In genomic region chr5:142242597-142242996, GRCm38 (mm10) we compare ENCODE assay signal across 23 mouse cellular contexts.
DNase-seq lines count a peak whose midpoint lies in the region; ATAC-seq and TF ChIP-seq lines count a peak whose summit lies in the region.
"Had no signal": no experiment of that assay in that cellular context is flagged by ENCODE, and none has a peak within 500 bp of the region (broad histone marks: within the 10 kb centered on the region; RNA-seq: fewer than 3 reads in every experiment).

No protein-coding gene starts in this region.

- ATAC-seq in kidney, postnatal 0 days (replicated peaks; ENCODE audit: low FRiP score, low read depth): no peak
- ATAC-seq: forebrain, embryonic 14.5 days; midbrain, embryonic 13.5 days had no signal

- no peak overlapping the region for H3K9ac ChIP-seq in kidney, postnatal 0 days (ENCODE audit: low read depth, low read length)
- H3K9ac ChIP-seq: embryonic facial prominence, embryonic 15.5 days; liver, embryonic 13.5 days; lung, embryonic 15.5 days; midbrain, embryonic 13.5 days; neural tube, embryonic 12.5 days had no signal

- H3K9me3 ChIP-seq in kidney, postnatal 0 days (replicated peaks; ENCODE audit: low read length): no peaks in the 10 kb centered on the region
- H3K9me3 ChIP-seq: neural tube, embryonic 12.5 days had no signal

- TF ChIP-seq CTCF in kidney, postnatal 0 days (IDR thresholded peaks at IDR 0.05; ENCODE audit: low read depth): peak; percentile 47

- peak; percentile 57 for DNase-seq in cerebellum, postnatal 10 days
- no peak for DNase-seq in cerebellum, adult 11-12 months
- DNase-seq in kidney, postnatal 0 days (ENCODE audit: low spot score): no peak
- no peak for DNase-seq in kidney, postnatal 25 days
- peak; percentile 19 for DNase-seq in retina, embryonic 14.5 days (ENCODE audit: low spot score)
- no peak for DNase-seq in retina, postnatal 1 day
- no peak for DNase-seq in spleen, postnatal 36 days (ENCODE audit: low spot score in 2 of 2)
- DNase-seq: adrenal gland, adult 8-10 months; cerebellum, adult 11 months; gastrocnemius, adult 2 months; kidney, adult 2 months; kidney, postnatal 10 days; liver, embryonic 13.5 days; lung, postnatal 36 days; right cerebral cortex, adult 18-20 months; thymus, adult 2 months had no signal

- no peaks in the 10 kb centered on the region for H3K36me3 ChIP-seq in kidney, postnatal 0 days (ENCODE audit: insufficient read depth, low read length)
- H3K36me3 ChIP-seq: embryonic facial prominence, embryonic 15.5 days; hindbrain, embryonic 10.5 days; liver, embryonic 13.5 days; lung, embryonic 15.5 days; midbrain, embryonic 13.5 days; neural tube, embryonic 12.5 days had no signal

- no peak overlapping the region for H3K27ac ChIP-seq in kidney, postnatal 0 days
- H3K27ac ChIP-seq: embryonic facial prominence, embryonic 15.5 days; gastrocnemius, adult 2 months; liver, embryonic 13.5 days; lung, embryonic 15.5 days; midbrain, embryonic 13.5 days; neural tube, embryonic 12.5 days had no signal

- no peaks in the 10 kb centered on the region for H3K27me3 ChIP-seq in kidney, postnatal 0 days (ENCODE audit: insufficient read depth, low read length)
- H3K27me3 ChIP-seq: embryonic facial prominence, embryonic 15.5 days; liver, embryonic 13.5 days; lung, embryonic 15.5 days; megakaryocyte, embryonic 14.5 days; midbrain, embryonic 13.5 days; neural tube, embryonic 12.5 days had no signal

- H3K4me1 ChIP-seq in kidney, postnatal 0 days (replicated peaks; ENCODE audit: insufficient read depth, low read length): no peaks in the 10 kb centered on the region
- H3K4me1 ChIP-seq: embryonic facial prominence, embryonic 15.5 days; hindbrain, embryonic 10.5 days; liver, embryonic 13.5 days; lung, embryonic 15.5 days; megakaryocyte, embryonic 14.5 days; midbrain, embryonic 13.5 days; neural tube, embryonic 12.5 days had no signal

- 42% methylated on average over 3 of the region's 3 CpGs for WGBS in kidney, postnatal 0 days

- no peak overlapping the region for H3K4me3 ChIP-seq in kidney, postnatal 0 days (replicated peaks; ENCODE audit: low read depth, low read length)
- H3K4me3 ChIP-seq: embryonic facial prominence, embryonic 15.5 days; gastrocnemius, adult 2 months; hindbrain, embryonic 10.5 days; liver, embryonic 13.5 days; lung, embryonic 15.5 days; megakaryocyte, embryonic 14.5 days; midbrain, embryonic 13.5 days; neural tube, embryonic 12.5 days had no signal

- H3K4me2 ChIP-seq in kidney, postnatal 0 days (ENCODE audit: low read length): no peak overlapping the region
- H3K4me2 ChIP-seq: embryonic facial prominence, embryonic 15.5 days; liver, embryonic 13.5 days; lung, embryonic 15.5 days; midbrain, embryonic 13.5 days; neural tube, embryonic 12.5 days had no signal

Comparison
In these comparisons a context has a peak if more than half of its experiments do, and no peak if none do; other contexts are left out.
1. DNase-seq: peak in cerebellum, postnatal 10 days (2 of 2) and retina, embryonic 14.5 days (single experiment); none in cerebellum, adult 11-12 months (single experiment), kidney, postnatal 0 days (single experiment), kidney, postnatal 25 days (0 of 2), retina, postnatal 1 day (single experiment) and spleen, postnatal 36 days (0 of 2).